Mouse (Mus musculus): ENCODE measurements around the gene Phlda3.

The Phlda3 gene

DNA sequence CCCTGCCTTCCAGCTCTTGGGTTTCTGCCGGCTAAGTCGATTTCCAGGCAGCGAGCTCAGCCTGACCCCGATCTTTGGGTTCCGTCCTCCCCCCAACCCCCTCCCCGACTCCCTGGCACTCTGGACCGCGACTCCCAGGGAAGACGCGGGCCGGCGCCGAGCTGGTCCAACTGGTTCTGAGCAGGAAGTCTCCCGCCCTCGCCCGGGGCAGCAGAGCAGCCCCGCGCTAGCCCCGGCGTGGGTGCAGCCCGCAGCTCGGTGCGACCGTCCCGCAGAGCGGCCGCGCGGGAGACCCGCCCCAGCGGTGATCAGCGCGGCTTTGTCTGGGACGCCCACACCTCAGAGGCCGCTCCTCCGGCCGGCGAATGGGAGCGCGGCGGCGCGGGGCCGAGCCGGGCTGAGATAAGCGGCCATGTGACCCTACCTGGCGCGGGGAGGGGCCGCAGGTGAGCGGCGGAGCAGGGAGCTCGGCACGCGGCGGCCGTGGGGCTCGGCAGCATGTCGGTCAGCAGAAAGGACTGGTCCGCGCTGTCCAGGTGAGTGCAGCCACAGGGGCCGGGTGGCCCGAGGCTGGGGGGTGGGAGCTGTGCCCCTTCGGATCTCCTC, 52.7 kb downstream of the Phlda3 start, which contains the start of gene Lad1:
TSS of gene Lad1 (plus strand) at position 118 of the 606 bp plus-strand sequence.
- Histone ChIP-seq H3K4me3 (replicated peaks; ENCODE audit: low read length) (peak within 1 kb of the TSS; percentile 83), H3K27me3 (ENCODE audit: insufficient read depth, low read length) (peaks cover 89% of the 10 kb centered on the region)
- TF ChIP-seq CTCF (conservative IDR thresholded peaks at IDR 0.05; ENCODE audit: low read length) (no peak), NANOG (IDR thresholded peaks at IDR 0.05; ENCODE audit: borderline replicate concordance, low read length) (no peak), POU5F1 (IDR thresholded peaks at IDR 0.05; ENCODE audit: borderline replicate concordance, low read length) (no peak)

More for the DNA sequence above, 52.7 kb downstream of the Phlda3 start, which contains the start of gene Lad1:
- Histone ChIP-seq H3K36me3 (ENCODE audit: insufficient read depth, low read length) (no peaks in the 10 kb centered on the region), H3K9me3 (ENCODE audit: low read length) (peaks cover 7% of the 10 kb centered on the region; the same call in 1 of the 2 replicates), H3K4me1 (replicated peaks; ENCODE audit: low read depth, low read length) (peaks cover 41% of the 10 kb centered on the region)
